Mouse (Mus musculus): ENCODE results near the gene Akap13.

Gene Akap13

DNA sequence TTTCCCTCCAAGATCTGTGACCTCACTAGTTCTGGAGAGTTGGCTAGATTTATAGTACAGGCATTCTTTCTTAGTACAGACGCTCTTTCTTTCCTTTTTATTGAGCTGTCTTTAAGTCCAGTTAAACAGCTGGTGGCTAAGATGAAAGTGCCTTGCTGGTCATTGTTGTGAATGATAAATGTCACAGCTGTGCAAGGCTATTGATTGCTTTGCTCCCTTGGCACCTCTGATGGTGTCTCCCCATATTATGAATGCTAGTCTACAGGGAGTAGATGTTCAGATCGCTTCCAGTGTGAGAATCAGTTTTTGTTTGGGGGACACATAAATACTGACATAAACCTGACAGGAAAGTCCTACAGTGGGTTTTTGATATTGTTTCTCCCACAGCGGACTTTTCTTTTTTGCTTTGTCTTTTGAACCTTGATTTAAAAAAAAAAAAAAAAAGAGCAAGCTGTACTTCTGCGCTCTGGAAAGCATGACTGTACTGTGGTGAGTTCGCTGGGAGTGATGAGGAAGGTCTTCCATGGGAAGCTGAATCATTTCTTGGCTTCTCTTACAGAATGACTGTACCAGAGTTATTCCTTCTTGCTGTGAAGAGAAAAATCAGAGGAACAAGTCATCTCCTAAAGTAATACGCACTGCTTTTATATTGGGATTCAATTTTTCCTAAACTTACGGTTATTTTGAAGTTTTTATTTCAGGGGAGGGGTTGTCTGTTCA is 178.6 kb downstream of the Akap13 start:
- no peak for DNase-seq (ENCODE audit: low spot score in 2 of 2)

DNA sequence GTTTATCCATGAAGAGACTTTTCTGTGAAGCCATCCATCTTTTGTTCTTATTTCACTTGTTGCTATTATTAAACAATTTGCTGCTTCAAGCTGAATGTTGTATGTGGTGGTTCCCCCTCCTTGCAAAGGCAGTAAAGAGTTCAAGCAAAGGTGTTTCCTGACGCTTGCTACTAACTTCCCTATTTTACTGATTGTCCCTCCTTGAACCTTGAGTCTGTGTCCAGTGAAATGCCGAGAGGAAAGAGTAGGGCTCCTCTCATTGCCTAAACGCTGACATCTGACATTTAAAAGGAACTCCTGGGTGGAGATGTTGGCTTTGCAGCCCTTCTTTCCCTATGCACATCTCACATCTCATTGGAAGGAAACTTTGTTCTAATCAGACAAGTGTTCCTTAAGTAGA is 183.4 kb downstream of the Akap13 start:
- no peak for DNase-seq (ENCODE audit: low spot score in 2 of 2)

DNA sequence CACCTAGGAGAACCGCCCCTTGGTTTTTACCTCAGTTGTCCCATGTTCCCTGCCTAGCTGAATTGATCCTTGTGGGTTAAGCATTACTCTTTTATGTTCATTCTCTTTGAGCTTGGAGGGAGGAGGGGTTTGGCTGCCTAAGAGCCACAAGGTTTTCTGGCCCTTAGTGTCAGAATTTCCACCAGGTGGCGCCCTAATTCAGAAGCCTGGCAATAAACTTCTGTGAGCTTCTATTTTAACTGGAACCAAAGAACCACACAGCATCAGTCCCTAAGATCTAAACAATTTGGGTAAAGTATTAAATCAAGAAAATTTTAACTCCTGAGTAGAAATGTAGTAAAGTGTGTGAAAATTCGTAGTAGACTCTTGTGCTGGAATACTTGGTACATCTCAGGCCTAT is 184.2 kb downstream of the Akap13 start:
- peak; percentile 65 to 81 for DNase-seq (ENCODE audit: low spot score in 2 of 2)

DNA sequence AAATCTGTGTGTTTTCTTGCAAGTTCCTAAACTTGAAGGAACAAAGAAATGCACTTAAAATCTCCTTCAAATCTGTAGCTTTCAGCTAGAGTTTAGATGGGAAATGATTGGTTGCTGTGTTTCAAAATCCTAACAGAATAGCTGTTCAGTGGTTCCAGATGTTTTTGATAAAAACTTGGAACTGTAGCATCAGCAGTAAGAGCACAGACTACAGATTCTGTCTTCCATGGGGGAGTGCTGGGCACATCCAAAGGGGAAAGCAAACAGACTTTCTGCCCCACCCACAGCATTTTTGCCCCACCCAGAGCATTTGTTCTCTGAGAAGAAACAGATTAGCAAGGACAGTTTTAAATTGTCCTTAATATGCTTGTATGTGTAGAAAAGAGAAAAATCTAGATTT is 184.7 kb downstream of the Akap13 start:
- DNase-seq (ENCODE audit: low spot score in 2 of 2), result no peak

DNA sequence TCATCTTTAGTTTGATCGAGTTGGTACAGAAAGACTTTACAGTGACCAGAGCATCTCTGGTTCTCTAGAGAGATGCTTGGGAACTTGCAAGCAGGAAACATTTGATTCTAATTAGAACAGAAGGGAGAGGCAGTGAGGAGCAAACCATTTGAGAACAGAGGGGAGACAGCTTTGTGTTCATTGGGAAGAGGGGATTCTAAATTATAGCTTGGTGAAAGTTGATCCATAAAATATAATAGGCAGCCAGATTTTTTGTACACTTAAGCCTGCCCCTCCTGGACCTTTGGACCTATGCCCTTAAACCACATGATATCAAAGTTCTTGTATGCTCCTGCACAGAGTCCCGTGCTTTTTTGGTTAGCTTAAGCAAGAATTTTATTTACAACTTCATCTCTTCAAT is 185.3 kb downstream of the Akap13 start:
- DNase-seq (ENCODE audit: low spot score in 2 of 2), result no peak

DNA sequence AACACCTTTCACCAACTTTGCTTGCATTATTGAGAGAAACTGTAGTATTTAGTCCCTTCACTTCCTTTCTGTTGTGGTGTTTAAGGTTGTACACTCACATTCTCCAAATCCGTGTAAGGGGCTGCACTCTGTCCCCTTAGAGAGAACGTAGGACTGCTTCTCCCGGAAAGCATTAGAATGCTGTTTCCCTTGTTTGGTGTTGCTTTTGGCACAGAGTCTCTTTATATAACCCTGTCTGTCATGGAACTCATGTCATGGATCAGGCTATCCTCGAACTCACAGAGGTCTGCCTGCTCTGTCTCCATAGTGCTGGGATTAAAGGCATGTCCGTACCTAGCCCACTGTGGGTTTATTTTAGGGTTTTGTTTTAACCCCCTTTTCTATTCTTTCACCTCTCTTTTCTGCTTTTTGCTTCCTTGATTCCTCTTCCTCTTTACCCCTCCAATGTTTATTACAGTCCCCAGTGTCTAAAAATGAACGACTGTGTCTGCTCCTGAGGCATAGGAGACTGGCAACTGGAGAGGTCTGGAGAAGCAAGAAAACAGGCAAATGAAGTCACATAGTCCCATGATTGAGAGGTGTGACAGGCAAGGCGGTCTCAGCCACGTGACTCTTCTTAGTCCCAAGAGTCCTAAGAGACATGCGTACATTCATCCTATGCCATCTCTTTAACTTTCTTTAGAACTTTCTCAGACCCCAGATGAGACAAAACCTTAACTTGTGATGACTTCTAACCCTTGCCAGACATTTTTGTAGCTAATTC is 186.3 kb downstream of the Akap13 start:
- no peak for DNase-seq (ENCODE audit: low spot score in 2 of 2)

DNA sequence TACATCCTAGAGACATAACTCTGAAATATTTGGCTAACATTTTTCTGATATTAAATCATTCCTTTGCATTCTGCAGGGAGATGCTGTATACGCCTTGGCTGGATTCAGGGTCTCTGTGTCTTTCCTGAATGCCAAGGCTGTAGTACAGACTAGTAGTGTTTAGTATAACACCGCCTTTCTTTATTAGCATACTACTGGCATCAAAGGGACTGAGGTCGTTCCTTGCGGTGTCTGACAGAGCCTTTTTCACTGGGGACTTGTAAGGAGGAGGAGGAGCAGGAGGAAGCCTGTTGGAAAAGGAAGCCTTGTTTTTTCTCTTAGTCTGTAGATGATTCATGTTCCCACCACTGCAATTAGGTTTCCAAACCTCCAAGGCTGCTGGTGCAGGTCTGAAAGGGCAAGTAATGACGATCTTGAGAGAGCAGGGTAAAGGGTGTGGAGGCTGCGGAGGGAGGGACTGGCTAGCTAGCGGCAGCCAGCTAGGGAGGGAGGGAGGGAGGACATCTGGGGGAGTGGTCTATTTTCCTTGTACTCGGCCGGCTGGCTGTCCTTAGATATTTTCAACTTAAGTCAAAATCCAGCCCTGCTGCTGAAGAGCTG is 186.9 kb downstream of the Akap13 start:
- DNase-seq (ENCODE audit: low spot score in 2 of 2), result peak; percentile 48 to 67

DNA sequence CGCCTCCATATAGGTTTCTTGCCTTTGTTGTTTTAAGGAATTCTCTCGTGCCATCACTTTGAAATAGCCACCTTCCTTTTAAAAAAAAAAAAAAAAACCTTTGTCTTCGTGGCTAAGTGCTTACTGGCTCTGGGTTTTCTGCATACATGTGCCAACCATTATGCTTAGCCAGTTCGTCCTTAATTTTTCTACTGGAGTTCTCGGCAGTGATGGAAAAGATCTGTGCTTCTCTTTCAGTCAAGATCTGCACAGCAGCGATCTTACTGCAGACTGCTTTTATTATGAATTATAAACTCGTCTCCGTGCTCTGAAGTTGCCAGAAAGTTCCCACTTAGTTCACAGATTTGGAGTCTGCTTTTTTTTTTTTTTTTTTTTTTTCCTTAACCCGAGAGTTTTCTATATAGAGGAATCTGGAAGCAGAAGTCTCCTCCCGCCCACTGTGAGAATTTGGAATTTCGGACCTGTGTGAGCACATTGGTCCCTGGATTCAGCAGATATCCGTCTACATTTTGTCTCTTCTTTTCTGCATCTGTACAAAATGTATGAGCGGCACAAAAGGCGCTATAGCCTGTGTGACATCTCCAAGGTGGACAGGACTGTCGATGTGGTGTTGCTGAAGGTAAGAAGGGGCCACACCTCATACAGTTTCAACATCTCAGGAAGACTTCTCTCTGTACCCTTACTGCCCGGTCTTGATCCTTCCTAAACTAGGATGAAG is 187.7 kb downstream of the Akap13 start:
- no peak for DNase-seq (ENCODE audit: low spot score in 2 of 2)

DNA sequence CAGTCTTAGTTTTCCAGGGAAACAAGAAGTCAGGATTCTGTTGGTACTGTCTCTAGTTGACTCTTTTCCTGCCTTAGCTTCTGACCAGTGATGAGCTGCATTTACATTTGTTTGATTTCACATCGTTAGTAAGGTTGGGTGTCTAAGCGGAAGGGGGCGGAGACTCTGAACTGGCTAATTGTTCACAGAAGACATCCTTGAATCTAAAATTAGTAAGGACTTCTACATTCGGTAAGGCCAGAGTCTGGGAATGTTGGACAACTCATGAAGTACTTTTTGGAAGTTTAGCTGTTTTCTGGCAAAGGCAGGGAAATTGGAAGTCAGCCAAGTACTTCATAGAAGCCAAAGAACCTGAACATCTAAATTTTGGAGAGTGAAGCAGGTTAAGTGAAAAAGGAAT is 188.7 kb downstream of the Akap13 start:
- no peak for DNase-seq (ENCODE audit: low spot score in 2 of 2)

DNA sequence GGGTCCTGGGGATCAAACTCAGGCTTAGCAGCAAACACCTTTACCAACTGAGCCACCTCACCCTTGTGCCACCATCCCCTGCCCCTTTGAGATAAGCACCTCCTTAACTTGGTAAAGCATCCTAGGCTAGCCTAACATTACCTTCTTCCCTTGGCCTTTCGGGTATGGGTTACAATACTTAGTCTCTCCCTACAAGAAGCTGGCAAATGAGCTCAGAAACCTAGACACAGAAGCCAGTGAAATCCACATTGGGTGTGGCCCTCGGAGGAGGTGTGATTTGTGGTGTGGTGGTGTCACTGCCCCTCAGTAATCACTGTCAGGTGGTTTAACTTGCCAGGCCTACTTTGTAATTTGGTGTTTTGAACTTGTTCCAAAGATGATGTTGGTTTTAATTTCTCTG is 189.3 kb downstream of the Akap13 start:
- no peak for DNase-seq (ENCODE audit: low spot score in 2 of 2)

DNA sequence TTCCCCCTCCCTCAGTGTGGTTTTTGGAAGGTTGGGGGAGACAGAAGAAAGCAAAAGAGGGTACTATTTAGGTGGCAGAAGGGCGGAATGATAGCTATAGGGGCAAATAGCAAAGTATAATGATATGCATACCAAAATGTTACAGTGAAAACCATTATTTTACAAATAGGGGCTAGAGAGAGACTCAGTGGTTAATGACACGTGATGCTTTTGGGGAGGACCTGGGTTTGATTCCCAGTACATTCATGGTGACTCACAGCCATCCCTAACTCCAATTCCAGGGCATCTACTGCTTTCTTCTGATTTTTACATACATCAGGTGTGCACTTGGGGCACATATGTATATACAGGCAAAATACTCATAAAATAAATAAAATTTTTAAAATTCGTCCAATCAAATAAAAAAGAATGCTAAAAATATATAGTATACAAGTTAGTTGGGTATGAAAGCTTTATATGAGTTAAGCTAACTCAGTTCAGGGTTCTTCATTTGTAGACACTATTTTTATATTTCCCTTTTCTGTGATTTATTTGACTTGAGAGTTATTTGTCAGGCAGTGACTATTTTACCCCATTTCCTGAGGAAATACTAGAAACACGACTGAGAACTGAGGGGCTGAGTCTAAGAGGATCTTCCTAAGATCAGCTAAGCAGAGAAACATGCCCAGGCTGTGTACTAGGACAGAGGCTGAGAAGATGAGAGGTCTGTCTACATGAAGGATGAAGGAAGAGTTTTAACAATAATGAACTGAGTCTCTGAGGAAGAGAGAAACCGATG is 190.0 kb downstream of the Akap13 start:
- no peak for DNase-seq (ENCODE audit: low spot score in 2 of 2)

DNA sequence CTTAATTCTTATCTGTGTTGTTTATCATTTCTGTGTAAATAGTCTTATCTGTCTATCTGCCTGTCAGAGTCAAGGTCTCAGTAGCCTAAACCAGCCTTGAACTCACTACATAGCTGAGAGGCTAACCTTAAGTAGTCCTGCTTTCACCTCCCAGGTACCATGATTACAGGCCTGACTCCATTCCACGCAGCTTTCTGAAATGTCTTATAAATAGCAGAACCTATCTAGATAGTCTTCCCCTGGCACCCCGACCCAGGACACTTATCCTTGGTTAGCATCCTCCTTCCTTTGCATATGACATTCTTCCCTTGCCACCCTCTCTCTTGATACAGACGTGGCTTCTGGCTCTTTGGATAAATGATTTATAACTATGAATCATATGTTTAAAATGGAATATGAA is 192.7 kb downstream of the Akap13 start:
- no peak for DNase-seq (ENCODE audit: low spot score in 2 of 2)

DNA sequence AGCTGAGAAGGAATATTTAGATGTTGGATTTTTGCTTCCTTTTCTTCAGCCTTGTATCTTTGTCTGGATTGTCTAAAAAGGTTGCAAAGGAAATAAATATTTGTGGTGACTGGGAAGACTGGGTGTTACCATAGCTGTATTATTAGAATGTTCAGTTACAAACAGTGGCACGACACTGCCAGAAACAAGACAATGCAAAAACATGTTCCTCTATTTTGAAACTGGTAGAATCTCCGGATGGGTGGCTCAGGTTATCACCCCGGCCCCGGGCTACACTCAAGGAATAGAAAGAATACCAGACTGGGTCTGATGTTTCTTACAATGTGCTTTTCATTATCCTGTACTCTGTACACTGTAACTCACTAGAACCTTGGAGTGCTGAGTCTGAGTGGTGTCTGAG is 193.6 kb downstream of the Akap13 start:
- no peak for DNase-seq (ENCODE audit: low spot score in 2 of 2)

DNA sequence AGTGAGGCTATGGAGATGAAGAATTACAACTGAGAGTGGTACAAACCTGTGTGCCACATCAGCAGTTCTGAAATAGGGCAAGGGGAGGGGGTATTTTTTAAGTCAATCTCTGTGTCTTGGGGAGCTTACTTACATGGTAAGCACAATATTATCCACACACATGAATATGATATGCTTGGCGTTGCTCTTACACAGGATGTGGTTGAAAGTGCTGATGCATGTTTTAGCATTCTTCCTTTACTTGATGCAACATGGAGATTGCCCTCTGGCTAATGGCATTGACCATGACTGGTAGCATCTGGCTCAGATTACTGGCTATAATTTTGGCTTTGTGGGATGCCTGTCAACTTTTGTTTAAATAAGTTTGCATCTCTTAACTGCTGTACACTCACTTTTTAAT is 194.6 kb downstream of the Akap13 start:
- DNase-seq (ENCODE audit: low spot score in 2 of 2), result no peak

DNA sequence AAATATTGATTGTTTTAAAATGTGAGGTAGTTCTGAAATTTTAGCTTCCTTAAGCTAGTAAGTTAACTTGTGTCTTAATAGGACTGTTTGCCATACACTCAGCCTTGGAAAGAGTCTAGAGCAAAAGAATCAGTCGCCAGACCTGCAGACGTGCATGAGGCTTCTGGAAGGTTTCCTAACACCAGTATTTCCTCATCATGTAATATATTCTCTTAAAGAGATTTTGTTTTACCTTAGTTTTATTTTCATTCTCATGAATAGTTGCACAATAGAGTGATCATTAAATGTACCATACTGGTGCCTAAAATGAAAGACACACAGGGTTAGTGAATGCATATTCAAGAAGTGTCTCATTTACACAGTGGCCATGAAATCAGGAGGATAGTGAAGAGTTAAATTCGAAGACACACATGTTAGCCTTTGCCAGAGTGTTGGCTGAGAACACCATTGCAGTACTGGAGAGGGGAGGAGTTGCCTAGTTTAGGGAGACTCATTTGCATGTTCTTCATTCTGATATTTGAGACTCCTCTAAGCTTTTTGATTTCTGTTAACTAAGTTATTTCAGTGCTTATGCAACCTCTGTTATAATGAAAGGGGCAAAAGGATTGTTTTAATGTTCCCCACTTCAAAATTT is 198.5 kb downstream of the Akap13 start:
- DNase-seq (ENCODE audit: low spot score in 2 of 2), result no peak

DNA sequence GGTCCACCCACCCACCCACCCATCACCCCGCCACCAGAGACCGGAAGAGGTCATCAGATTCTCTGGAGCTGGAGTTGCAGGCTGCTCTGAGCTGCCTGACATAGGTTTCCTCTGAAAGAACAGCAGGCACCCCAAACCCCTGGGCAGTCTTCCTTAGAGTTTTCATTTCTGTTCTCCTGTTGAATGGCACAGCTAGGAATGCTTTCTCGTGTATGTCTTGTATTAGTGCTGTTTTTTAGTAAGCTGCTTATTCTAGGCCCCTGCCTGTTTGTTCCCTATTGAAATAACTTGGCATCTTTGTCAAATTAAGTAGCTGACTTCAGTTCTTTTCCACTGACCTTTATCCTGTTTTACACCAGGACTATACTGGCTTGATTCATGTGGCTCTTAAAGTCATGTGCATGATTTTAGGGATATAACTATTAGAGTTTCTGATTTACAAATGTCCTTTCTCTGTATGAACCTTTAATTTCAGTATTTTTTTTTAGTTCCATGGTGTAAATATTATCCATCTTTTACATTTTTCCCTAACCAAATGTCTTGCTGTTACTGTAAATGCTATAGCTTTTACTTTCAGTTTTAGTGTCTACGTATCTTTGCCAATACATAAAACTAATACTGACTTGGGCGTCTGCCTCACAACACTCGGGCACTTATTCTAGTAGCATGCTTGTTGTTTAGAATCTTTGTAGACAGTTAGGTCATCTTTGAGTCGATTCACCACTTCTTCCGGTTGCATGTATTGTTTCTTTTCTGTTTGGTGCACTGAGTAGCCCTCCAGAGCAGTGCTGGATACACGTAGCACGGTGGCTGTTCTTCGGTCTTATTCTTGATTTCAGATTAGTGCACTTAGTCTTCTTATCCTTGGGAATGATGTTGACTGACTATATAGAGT is 200.1 kb downstream of the Akap13 start:
- no peak for DNase-seq (ENCODE audit: low spot score in 2 of 2)

DNA sequence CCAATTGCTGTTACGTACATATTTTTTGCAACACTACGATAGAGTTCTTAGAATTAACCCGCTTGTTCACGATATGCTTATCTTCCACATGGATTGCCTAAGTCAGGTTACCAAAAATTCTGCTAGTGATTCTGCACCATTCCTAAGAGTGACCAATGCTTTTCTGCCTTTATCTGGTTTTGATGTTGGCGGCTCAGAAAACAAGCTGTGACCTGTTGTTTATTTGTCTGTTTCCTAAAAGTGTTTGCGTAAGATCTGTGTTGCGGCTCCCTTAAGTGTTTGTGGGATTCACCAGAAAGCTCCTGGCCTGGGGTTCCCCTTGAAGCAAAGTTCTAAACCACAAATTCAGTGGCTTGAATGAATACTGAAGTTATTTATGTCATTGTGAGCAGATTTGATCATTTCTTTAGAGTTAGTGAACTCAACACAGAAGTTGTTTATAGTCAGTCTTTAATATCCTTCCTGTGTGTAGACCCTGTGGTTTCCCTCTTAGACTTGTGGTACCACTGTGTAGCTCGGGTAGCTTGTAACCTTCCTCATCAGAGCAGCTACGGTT is 201.0 kb downstream of the Akap13 start:
- no peak for DNase-seq (ENCODE audit: low spot score in 2 of 2)

DNA sequence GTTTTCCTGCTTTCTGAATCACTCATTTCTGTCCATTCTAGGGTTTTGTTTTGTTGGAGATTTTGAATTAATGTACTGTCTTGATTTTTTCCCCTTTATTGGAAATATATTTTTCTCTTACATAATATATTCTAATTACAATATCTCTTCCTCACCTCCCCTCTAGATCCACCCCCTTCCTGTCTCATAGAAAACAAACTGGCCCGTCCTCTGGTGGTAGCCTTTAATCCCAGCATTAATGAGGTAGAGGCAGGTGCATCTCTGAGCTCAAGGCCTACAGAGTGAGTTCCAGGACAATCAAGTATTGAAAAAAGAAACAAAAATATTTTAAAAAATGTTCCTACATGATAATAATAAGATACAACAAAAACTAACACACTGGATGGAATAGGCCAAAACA is 201.6 kb downstream of the Akap13 start:
- DNase-seq (ENCODE audit: low spot score in 2 of 2), result no peak

DNA sequence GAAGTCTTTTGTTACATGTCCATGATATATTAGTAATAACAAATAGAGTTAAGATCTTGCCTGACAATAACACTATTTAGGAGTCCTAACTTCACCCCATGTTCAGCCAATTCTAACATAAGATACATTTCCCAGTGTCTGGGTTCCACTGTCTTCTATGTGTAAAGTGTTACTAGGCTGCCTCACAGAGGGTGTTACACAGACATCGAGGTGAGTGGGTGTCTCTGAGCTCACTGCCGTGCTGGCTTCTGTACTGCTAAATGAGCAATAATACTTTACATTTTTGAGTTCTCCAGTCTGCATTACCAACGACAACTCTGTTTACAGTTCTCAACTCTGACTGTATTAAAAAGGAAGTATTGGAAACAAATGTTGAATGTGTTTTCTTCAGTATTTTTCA is 209.1 kb downstream of the Akap13 start:
- no peak for DNase-seq (ENCODE audit: low spot score in 2 of 2)

DNA sequence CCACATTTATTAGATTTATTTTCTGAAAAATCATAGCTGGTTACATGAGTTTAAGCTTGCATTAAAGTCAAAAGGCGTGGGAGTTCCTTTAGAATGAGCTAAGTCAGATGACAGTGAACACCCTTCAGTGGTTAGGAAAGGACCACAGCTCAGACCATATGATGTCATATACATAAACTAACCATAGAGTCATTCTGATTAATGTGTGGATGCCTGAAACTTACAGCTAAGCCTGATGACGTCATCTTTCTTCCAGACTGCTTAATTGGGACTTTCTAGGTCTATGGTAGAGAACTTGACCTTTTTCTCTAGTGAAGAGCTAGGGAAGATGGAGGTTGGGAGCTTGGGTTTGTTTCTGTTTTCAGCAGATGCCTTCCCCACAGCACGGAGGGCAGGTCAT is 211.6 kb downstream of the Akap13 start:
- no peak for DNase-seq (ENCODE audit: low spot score in 2 of 2)
